Mouse (Mus musculus) stomach, embryonic 15.5 days (tissue): ENCODE data around the gene Clip3. TPM values are rescaled to one million over a fixed set of nuclear protein-coding genes. Genes with fewer than 3 reads are reported as not detected.

Experiments used
- polyA plus RNA-seq: library from polyadenylated mRNA; unstranded; fragments of >200 nt; fragmentation: Nextera tagmentation; extraction: Ambion mirVana; gene quantifications from 2 replicates; pipeline ENCODE4 v1.2.1, GENCODE M21; 2015

The Clip3 gene
- polyA plus RNA-seq, 1 experiment from 2014 or later = 26.6 TPM

Other genes starting within 250 kb of the Clip3 start
- 3.5 and 3.7 TPM in 2 replicates for gene Zfp14, start 240.3 kb upstream of the Clip3 start, polyA plus RNA-seq
- gene Zfp82, start 218.8 kb upstream of the Clip3 start, polyA plus RNA-seq = 4.1 and 4.7 TPM in 2 replicates
- 1.3 and 1.6 TPM in 2 replicates for gene Gm26920, start 201.3 kb upstream of the Clip3 start, polyA plus RNA-seq
- gene Zfp566, start 201.2 kb upstream of the Clip3 start, polyA plus RNA-seq = 6.7 and 8.3 TPM in 2 replicates
- 96.7 and 106 TPM in 2 replicates for gene Zfp260, start 197.0 kb upstream of the Clip3 start, polyA plus RNA-seq
- 8.8 and 10.4 TPM in 2 replicates for gene Zfp382, start 169.8 kb upstream of the Clip3 start, polyA plus RNA-seq
- gene Zfp146, start 122.0 kb upstream of the Clip3 start, polyA plus RNA-seq = 15.0 and 18.0 TPM in 2 replicates
- gene Cox7a1, start 107.6 kb upstream of the Clip3 start, polyA plus RNA-seq = 13.8 and 22.0 TPM in 2 replicates
- gene Capns1, start 92.9 kb upstream of the Clip3 start, polyA plus RNA-seq = 106 and 111 TPM in 2 replicates
- 129 and 139 TPM in 2 replicates for gene Polr2i, start 59.8 kb upstream of the Clip3 start, polyA plus RNA-seq
- 138 and 158 TPM in 2 replicates for gene Tbcb, start 59.5 kb upstream of the Clip3 start, polyA plus RNA-seq
- gene Ovol3, start 56.0 kb upstream of the Clip3 start, polyA plus RNA-seq = not detected in 2 replicates
- 0.62 and 0.65 TPM in 2 replicates for gene Thap8, start 11.6 kb upstream of the Clip3 start, polyA plus RNA-seq
- 5.3 and 6.5 TPM in 2 replicates for gene Wdr62, start 11.3 kb upstream of the Clip3 start, polyA plus RNA-seq
- 63.2 and 72.3 TPM in 2 replicates for gene Alkbh6, start 17.0 kb downstream of the Clip3 start, polyA plus RNA-seq
- 65.2 and 73.8 TPM in 2 replicates for gene Syne4, start 23.1 kb downstream of the Clip3 start, polyA plus RNA-seq
- 2.4 and 2.6 TPM in 2 replicates for gene E130208F15Rik, start 30.0 kb downstream of the Clip3 start, polyA plus RNA-seq
- 14.3 and 16.1 TPM in 2 replicates for gene Sdhaf1, start 32.2 kb downstream of the Clip3 start, polyA plus RNA-seq
- gene Lrfn3, start 71.0 kb downstream of the Clip3 start, polyA plus RNA-seq = 4.9 and 5.6 TPM in 2 replicates
- 71.6 and 84.5 TPM in 2 replicates for gene Tyrobp, start 122.0 kb downstream of the Clip3 start, polyA plus RNA-seq
- gene Hcst, start 128.1 kb downstream of the Clip3 start, polyA plus RNA-seq = 1.4 and 2.0 TPM in 2 replicates
- gene Nfkbid, start 130.0 kb downstream of the Clip3 start, polyA plus RNA-seq = 2.5 and 2.6 TPM in 2 replicates
- gene Aplp1, start 153.8 kb downstream of the Clip3 start, polyA plus RNA-seq = 38.6 and 46.5 TPM in 2 replicates
- gene Kirrel2, start 166.0 kb downstream of the Clip3 start, polyA plus RNA-seq = 4.7 and 6.0 TPM in 2 replicates
- gene Nphs1, start 166.6 kb downstream of the Clip3 start, polyA plus RNA-seq = 3.7 and 5.7 TPM in 2 replicates
- gene Prodh2, start 201.9 kb downstream of the Clip3 start, polyA plus RNA-seq = 3.8 and 5.0 TPM in 2 replicates
- 7.3 and 8.7 TPM in 2 replicates for gene Arhgap33, start 243.3 kb downstream of the Clip3 start, polyA plus RNA-seq